Mouse (Mus musculus): ENCODE results near the gene Cln5. TPM values are rescaled to one million over a fixed set of nuclear protein-coding genes. Genes with fewer than 3 reads are reported as not detected.

Gene Cln5
- total RNA-seq, 2 experiments from 2014 or later: 20.6 to 20.8 TPM

GRCm38 (mm10) chr14:103078006-103078912 is 8.2 kb downstream of the Cln5 start:
- no peak for DNase-seq

GRCm38 (mm10) chr14:103079209-103079977 is 9.4 kb downstream of the Cln5 start:
- DNase-seq: no peak

GRCm38 (mm10) chr14:103085840-103086533 is 16.0 kb downstream of the Cln5 start:
- DNase-seq: no peak

- DNase-seq: no peak
Measured at GRCm38 (mm10) chr14:103086671-103087324, 16.8 kb downstream of the Cln5 start.

- DNase-seq: no peak
Measured at GRCm38 (mm10) chr14:103087846-103088245, 17.8 kb downstream of the Cln5 start.

- DNase-seq: peak; percentile 65
Measured at GRCm38 (mm10) chr14:103088624-103089023, 18.6 kb downstream of the Cln5 start.

- no peak for DNase-seq
Measured at GRCm38 (mm10) chr14:103093236-103093635, 23.2 kb downstream of the Cln5 start.

- DNase-seq: no peak
Measured at GRCm38 (mm10) chr14:103093670-103094069, 23.7 kb downstream of the Cln5 start.

- DNase-seq: no peak
Measured at GRCm38 (mm10) chr14:103095036-103095435, 25.0 kb downstream of the Cln5 start.

- DNase-seq: no peak
Measured at GRCm38 (mm10) chr14:103095826-103096225, 25.8 kb downstream of the Cln5 start.

- peak; percentile 67 for DNase-seq
Measured at GRCm38 (mm10) chr14:103096621-103097020, 26.6 kb downstream of the Cln5 start.

- no peak for DNase-seq
Measured at GRCm38 (mm10) chr14:103098213-103098586, 28.2 kb downstream of the Cln5 start.

GRCm38 (mm10) chr14:103098587-103099235 is 28.7 kb downstream of the Cln5 start:
- DNase-seq: peak; percentile 93

- DNase-seq: peak; percentile 95
Measured at GRCm38 (mm10) chr14:103099238-103099933, 29.4 kb downstream of the Cln5 start, which contains the start of gene Fbxl3. TSS of gene Fbxl3 (minus strand) at chr14:103099566.

GRCm38 (mm10) chr14:103100296-103100695 is 30.3 kb downstream of the Cln5 start:
- no peak for DNase-seq

GRCm38 (mm10) chr14:103101171-103101570 is 31.2 kb downstream of the Cln5 start:
- no peak for DNase-seq

- no peak for DNase-seq
Measured at GRCm38 (mm10) chr14:103102246-103102645, 32.2 kb downstream of the Cln5 start.

- DNase-seq: no peak
Measured at GRCm38 (mm10) chr14:103102731-103103335, 32.8 kb downstream of the Cln5 start.

GRCm38 (mm10) chr14:103106301-103106700 is 36.3 kb downstream of the Cln5 start:
- no peak for DNase-seq

- no peak for DNase-seq
Measured at GRCm38 (mm10) chr14:103109971-103110370, 40.0 kb downstream of the Cln5 start.

Measured in adrenal gland, postnatal 10 days (tissue).